Mouse (Mus musculus): ENCODE results near the gene Esrrg. TPM values are rescaled to one million over a fixed set of nuclear protein-coding genes. Genes with fewer than 3 reads are reported as not detected.

The Esrrg gene
- total and polyA plus RNA-seq, 3 experiments = 0.01 TPM; not detected in 2

DNA sequence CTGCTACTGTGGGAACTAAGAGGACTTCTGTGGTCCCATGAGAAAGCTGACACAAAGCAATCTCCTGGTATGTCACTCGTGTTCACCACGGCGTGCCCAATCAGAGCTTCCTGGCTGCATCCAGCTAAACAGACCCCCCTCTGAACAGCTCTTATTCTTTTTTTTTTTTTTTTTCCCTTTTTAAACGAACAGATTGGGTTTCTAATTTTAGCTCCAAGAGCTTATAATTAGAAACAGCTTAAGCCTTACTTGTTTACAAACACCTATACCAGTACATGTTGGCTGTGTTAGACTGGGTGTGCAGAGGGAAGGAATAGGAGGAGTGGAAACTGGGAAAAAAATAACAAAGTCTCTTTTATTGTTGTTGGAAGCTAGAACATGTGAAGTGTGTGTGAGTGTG lies 86.3 kb downstream of the Esrrg start:
- H3K9me3 ChIP-seq (replicated peaks; ENCODE audit: insufficient read depth, low read length) = no peaks in the 10 kb centered on the region
- no peaks in the 10 kb centered on the region for H3K79me2 ChIP-seq (ENCODE audit: control insufficient read depth, insufficient read depth, low read length, poor library complexity)
- H3K27me3 ChIP-seq (ENCODE audit: control insufficient read depth in 1 of 2, insufficient read depth in 2 of 2, low read length in 2 of 2) = no peaks in the 10 kb centered on the region
- no peak for DNase-seq (ENCODE audit: low read depth, low spot score)
- no peaks in the 10 kb centered on the region for H3K36me3 ChIP-seq (ENCODE audit: control insufficient read depth in 1 of 2, insufficient read depth in 2 of 2, low read length in 2 of 2)
- TF ChIP-seq TBP (IDR thresholded peaks at IDR 0.05; ENCODE audit: low read depth, low read length) (no peak), GABPA (IDR thresholded peaks at IDR 0.05; ENCODE audit: low read depth, low read length) (no peak), NELFE (IDR thresholded peaks at IDR 0.05; ENCODE audit: low read depth, low read length) (no peak)
- no peak overlapping the region for H3K27ac ChIP-seq (ENCODE audit: control insufficient read depth, low read depth, low read length)
- no peak overlapping the region for H3K4me3 ChIP-seq (ENCODE audit: control insufficient read depth in 1 of 2, insufficient read depth in 1 of 2, low read depth in 2 of 2, low read length in 2 of 2)
- H3K4me1 ChIP-seq (ENCODE audit: control insufficient read depth in 1 of 2, insufficient read depth in 2 of 2, low read length in 2 of 2) = peaks cover 0 to 3% of the 10 kb centered on the region in 2 experiments; a peak in 1 of 4 replicates
- no peak overlapping the region for H3K9ac ChIP-seq (ENCODE audit: control insufficient read depth, low read depth, low read length, poor library complexity, severe bottlenecking)

DNA sequence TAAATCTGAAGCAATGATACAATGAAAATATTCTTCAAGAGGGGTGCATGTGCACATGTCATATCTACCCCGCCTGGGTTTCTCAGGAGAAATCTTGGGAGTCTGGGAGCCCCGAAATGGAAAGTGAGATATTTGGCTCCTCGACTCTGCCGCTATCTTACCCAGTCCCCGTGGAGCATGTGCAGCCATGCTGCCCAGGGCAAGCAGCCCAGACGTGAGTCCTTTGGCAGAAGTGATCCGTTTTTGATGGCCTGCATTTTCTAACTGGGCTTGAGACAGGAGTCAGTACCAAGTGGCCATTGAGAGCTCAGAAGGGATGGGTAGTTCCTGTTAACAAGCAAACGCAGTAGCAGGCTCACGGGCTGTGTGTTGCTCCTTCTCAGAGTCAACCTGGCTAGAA lies 89.6 kb downstream of the Esrrg start:
- DNase-seq (ENCODE audit: low read depth, low spot score) = no peak
- no peaks in the 10 kb centered on the region for H3K9me3 ChIP-seq (replicated peaks; ENCODE audit: insufficient read depth, low read length)
- H3K36me3 ChIP-seq (ENCODE audit: control insufficient read depth in 1 of 2, insufficient read depth in 2 of 2, low read length in 2 of 2) = peaks cover 0 to 14% of the 10 kb centered on the region in 2 experiments; a peak in 2 of 4 replicates
- H3K27me3 ChIP-seq (ENCODE audit: control insufficient read depth in 1 of 2, insufficient read depth in 2 of 2, low read length in 2 of 2) = no peaks in the 10 kb centered on the region
- no peak overlapping the region for H3K9ac ChIP-seq (ENCODE audit: control insufficient read depth, low read depth, low read length, poor library complexity, severe bottlenecking)
- no peaks in the 10 kb centered on the region for H3K79me2 ChIP-seq (ENCODE audit: control insufficient read depth, insufficient read depth, low read length, poor library complexity)
- H3K4me1 ChIP-seq (ENCODE audit: control insufficient read depth in 1 of 2, insufficient read depth in 2 of 2, low read length in 2 of 2) = peaks cover 13 to 20% of the 10 kb centered on the region in 2 experiments
- H3K4me3 ChIP-seq (ENCODE audit: control insufficient read depth in 1 of 2, insufficient read depth in 1 of 2, low read depth in 2 of 2, low read length in 2 of 2) = no peak overlapping the region
- TF ChIP-seq MYB (IDR thresholded peaks at IDR 0.05; ENCODE audit: low read depth, low read length) (no peak), JUND (IDR thresholded peaks at IDR 0.05; ENCODE audit: low read depth, low read length) (no peak), ZC3H11A (IDR thresholded peaks at IDR 0.05; ENCODE audit: low read depth, low read length) (no peak)
- no peak overlapping the region for H3K27ac ChIP-seq (ENCODE audit: control insufficient read depth, low read depth, low read length)

DNA sequence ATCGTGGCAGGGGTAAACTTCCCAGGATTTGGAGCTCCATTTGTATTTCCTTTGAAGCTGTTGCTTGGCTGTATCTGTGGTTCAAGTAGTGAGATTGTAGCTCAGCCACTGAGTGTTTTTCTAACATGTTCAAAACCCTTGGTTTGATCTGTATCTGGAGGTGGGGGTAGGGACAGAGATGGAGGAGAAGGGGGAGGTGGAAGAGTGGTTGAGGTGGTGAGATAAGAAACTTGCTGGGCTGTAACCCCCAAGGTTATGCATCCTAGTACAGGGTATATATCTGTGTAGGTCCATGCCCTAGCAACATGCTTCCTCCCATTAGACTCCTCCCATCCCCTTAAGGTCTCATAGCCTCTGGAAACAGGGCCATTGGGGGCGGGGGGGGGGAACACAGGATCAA lies 92.4 kb downstream of the Esrrg start:
- Histone ChIP-seq H3K9ac (ENCODE audit: control insufficient read depth, low read depth, low read length, poor library complexity, severe bottlenecking) (no peak overlapping the region), H3K27ac (ENCODE audit: control insufficient read depth, low read depth, low read length) (no peak overlapping the region), H3K4me3 (ENCODE audit: control insufficient read depth in 1 of 2, insufficient read depth in 1 of 2, low read depth in 2 of 2, low read length in 2 of 2) (no peak overlapping the region), H3K79me2 (ENCODE audit: control insufficient read depth, insufficient read depth, low read length, poor library complexity) (no peaks in the 10 kb centered on the region), H3K4me1 (ENCODE audit: control insufficient read depth in 1 of 2, insufficient read depth in 2 of 2, low read length in 2 of 2) (peaks cover 20 to 25% of the 10 kb centered on the region in 2 experiments), H3K9me3 (replicated peaks; ENCODE audit: insufficient read depth, low read length) (no peaks in the 10 kb centered on the region), H3K27me3 (ENCODE audit: control insufficient read depth in 1 of 2, insufficient read depth in 2 of 2, low read length in 2 of 2) (no peaks in the 10 kb centered on the region), H3K36me3 (ENCODE audit: control insufficient read depth in 1 of 2, insufficient read depth in 2 of 2, low read length in 2 of 2) (peaks cover 0 to 22% of the 10 kb centered on the region in 2 experiments; a peak in 2 of 4 replicates)
- peak; percentile 25 for DNase-seq (ENCODE audit: low read depth, low spot score)
- TF ChIP-seq NELFE (IDR thresholded peaks at IDR 0.05; ENCODE audit: low read depth, low read length) = no peak
- TF ChIP-seq MAFK (IDR thresholded peaks at IDR 0.05; ENCODE audit: borderline replicate concordance, low read depth, low read length) = no peak
- no peak for TF ChIP-seq NRF1 (IDR thresholded peaks at IDR 0.05; ENCODE audit: insufficient read depth, low read depth, low read length, poor library complexity, severe bottlenecking)
- no peak for TF ChIP-seq SMC3 (IDR thresholded peaks at IDR 0.05; ENCODE audit: low read depth, low read length)
- TF ChIP-seq USF2 (IDR thresholded peaks at IDR 0.05; ENCODE audit: borderline replicate concordance in 1 of 2, insufficient read depth in 1 of 2, low read depth in 1 of 2, low read length in 2 of 2) = no peak
- TF ChIP-seq ZC3H11A (IDR thresholded peaks at IDR 0.05; ENCODE audit: low read depth, low read length) = no peak
- TF ChIP-seq TAL1 (IDR thresholded peaks at IDR 0.05; ENCODE audit: low read length) = no peak
- TF ChIP-seq MXI1 (IDR thresholded peaks at IDR 0.05; ENCODE audit: low read depth, low read length) = no peak
- TF ChIP-seq UBTF (IDR thresholded peaks at IDR 0.05; ENCODE audit: borderline replicate concordance, insufficient read depth, low read depth, low read length) = no peak
- no peak for TF ChIP-seq POLR2AphosphoS2 (IDR thresholded peaks at IDR 0.05; ENCODE audit: low read length)
- TF ChIP-seq POLR2AphosphoS5 (IDR thresholded peaks at IDR 0.05; ENCODE audit: borderline replicate concordance, low read depth, low read length) = no peak
- TF ChIP-seq POLR2A (IDR thresholded peaks at IDR 0.05; ENCODE audit: control insufficient read depth in 1 of 2, insufficient read depth in 1 of 2, low read depth in 1 of 2, low read length in 2 of 2, poor library complexity in 1 of 2) = no peak
- TF ChIP-seq MYC (IDR thresholded peaks at IDR 0.05; ENCODE audit: low read depth, low read length) = no peak
- no peak for TF ChIP-seq ZMIZ1 (IDR thresholded peaks at IDR 0.05; ENCODE audit: low read depth, low read length)
- no peak for TF ChIP-seq SIN3A (IDR thresholded peaks at IDR 0.05; ENCODE audit: low read length)
- peak; percentile 60 for TF ChIP-seq ETS1 (IDR thresholded peaks at IDR 0.05; ENCODE audit: low read depth, low read length)
- TF ChIP-seq MAZ (IDR thresholded peaks at IDR 0.05; ENCODE audit: low read depth, low read length) = 0 out of 2 replicates have a peak, but pooled peaks have one; percentile 44
- no peak for TF ChIP-seq MYB (IDR thresholded peaks at IDR 0.05; ENCODE audit: low read depth, low read length)
- no peak for TF ChIP-seq KAT2A (conservative IDR thresholded peaks at IDR 0.05; ENCODE audit: low read depth, low read length)
- no peak for TF ChIP-seq CHD1 (IDR thresholded peaks at IDR 0.05; ENCODE audit: low read depth, low read length)
- no peak for TF ChIP-seq MEF2A (IDR thresholded peaks at IDR 0.05; ENCODE audit: extremely low read depth, insufficient replicate concordance, low read depth, low read length, poor library complexity, severe bottlenecking)
- TF ChIP-seq RCOR1 (IDR thresholded peaks at IDR 0.05; ENCODE audit: low read depth, low read length) = 0 out of 2 replicates have a peak, but pooled peaks have one; percentile 37
